Mouse (Mus musculus): ENCODE measurements at regions not wholly inside any gene's neighbourhood (a gene's known extent, or its start where the extent isn't known, plus 50 kb on each side); places are given as distances from the start of the nearest gene placed in this dataset.
A peak's percentile ranks its signal among the peaks of the same experiment; 100 is the strongest.

DNA sequence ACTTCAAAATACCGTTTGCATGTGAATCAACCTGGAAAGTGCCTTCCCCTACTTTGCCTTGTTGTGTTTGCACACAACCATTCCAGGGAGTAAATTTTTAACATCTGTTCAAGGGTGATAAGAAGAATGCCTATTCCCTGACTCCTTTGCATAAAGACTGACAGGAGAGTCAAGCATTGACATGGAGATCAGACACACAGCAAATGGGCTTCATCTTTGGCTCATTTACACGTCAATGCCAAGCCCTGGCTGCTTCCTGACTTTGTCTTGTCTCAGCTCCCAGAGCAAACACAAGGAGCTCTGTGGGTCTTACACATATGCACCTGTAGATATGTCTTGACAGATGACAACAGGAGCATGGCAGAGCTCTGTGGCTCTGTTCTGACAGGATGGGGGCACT is 73.4 kb downstream of the Cmpk2 start:
- 41% methylated on average over 2 of the region's 2 CpGs for WGBS
- H3K4me1 ChIP-seq (replicated peaks; ENCODE audit: control insufficient read depth, insufficient read depth, low read length), result peaks cover 2% of the 10 kb centered on the region; the same call in 1 of the 2 replicates

GRCm38 (mm10) chr12:26535261-26535890 is 66.4 kb downstream of the Cmpk2 start:
- Histone ChIP-seq H3K27me3 (replicated peaks; ENCODE audit: control insufficient read depth, insufficient read depth, low read length) (no peaks in the 10 kb centered on the region), H3K36me3 (ENCODE audit: control insufficient read depth, insufficient read depth) (no peaks in the 10 kb centered on the region), H3K4me1 (replicated peaks; ENCODE audit: control insufficient read depth, insufficient read depth, low read length) (peaks cover 30% of the 10 kb centered on the region), H3K4me2 (ENCODE audit: low read length) (no peak overlapping the region), H3K4me3 (replicated peaks; ENCODE audit: low read length) (no peak overlapping the region), H3K27ac (ENCODE audit: low read length) (peak overlapping the region; percentile 86), H3K9ac (replicated peaks; ENCODE audit: low read depth, low read length) (no peak overlapping the region), H3K9me3 (ENCODE audit: control insufficient read depth, low read length) (no peaks in the 10 kb centered on the region)
- WGBS, result 77% methylated on average over 9 of the region's 9 CpGs
- no peak for ATAC-seq

More for the DNA sequence above, 73.4 kb downstream of the Cmpk2 start:
- Histone ChIP-seq H3K9ac (replicated peaks; ENCODE audit: low read depth, low read length) (no peak overlapping the region), H3K27ac (ENCODE audit: low read length) (no peak overlapping the region), H3K9me3 (ENCODE audit: control insufficient read depth, low read length) (no peaks in the 10 kb centered on the region), H3K36me3 (ENCODE audit: control insufficient read depth, insufficient read depth) (no peaks in the 10 kb centered on the region), H3K4me3 (replicated peaks; ENCODE audit: low read length) (no peak overlapping the region), H3K4me2 (ENCODE audit: low read length) (no peak overlapping the region), H3K27me3 (replicated peaks; ENCODE audit: control insufficient read depth, insufficient read depth, low read length) (no peaks in the 10 kb centered on the region)
- ATAC-seq, result no peak

DNA sequence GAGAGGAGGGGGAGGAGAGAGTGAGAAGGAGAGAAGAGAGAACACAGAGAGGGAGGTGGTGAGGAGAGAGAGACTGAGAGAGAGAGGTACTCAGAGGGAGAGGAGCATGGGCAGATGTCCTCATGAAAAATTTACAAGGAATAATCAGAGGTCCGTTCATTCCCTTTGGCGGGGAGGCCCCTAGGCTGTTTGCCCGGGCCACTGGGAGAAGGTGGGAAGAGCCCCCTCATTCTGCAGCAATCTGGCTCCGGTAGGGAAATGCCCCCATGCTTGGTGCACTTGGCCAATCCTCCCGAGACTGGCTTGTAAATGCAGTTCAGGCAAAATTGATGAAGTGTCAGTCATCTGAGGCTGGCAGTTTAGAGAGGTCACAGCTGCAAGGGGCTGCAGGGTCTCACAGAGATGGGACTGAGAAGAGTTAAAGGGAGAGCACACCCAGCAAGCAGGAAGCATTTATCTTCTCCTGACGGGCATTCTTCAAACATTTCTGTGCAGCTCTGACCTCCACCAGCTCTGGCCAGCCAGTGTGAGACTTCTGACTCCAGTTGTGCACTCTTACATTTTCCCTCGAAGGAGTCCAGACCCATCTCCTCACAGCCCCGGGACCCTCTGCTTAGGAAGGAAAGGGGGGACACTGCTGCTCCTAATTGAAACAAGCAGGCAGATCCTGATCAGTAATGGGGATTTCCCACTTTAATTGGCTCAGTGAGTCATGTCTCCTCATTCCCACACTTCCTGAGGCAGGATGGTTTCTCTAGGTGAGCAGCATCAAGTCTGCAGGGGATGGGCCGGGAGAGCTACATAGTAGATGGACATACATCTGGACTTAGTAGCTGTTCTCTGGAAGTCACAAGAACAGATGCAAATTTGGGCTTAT is 65.5 kb downstream of the Cmpk2 start:
- no peaks in the 10 kb centered on the region for H3K9me3 ChIP-seq (ENCODE audit: control insufficient read depth, low read length)
- 24% methylated on average over 9 of the region's 9 CpGs for WGBS
- H3K36me3 ChIP-seq (ENCODE audit: control insufficient read depth, insufficient read depth), result no peaks in the 10 kb centered on the region
- H3K27me3 ChIP-seq (replicated peaks; ENCODE audit: control insufficient read depth, insufficient read depth, low read length), result no peaks in the 10 kb centered on the region
- peak overlapping the region; percentile 33 for H3K4me2 ChIP-seq (ENCODE audit: low read length)
- ATAC-seq, result peak; percentile 74
- peak overlapping the region; percentile 45 for H3K9ac ChIP-seq (replicated peaks; ENCODE audit: low read depth, low read length)
- H3K27ac ChIP-seq (ENCODE audit: low read length), result peak overlapping the region; percentile 86
- no peak overlapping the region for H3K4me3 ChIP-seq (replicated peaks; ENCODE audit: low read length)
- peaks cover 30% of the 10 kb centered on the region for H3K4me1 ChIP-seq (replicated peaks; ENCODE audit: control insufficient read depth, insufficient read depth, low read length)

GRCm38 (mm10) chr12:26533641-26534151 is 64.7 kb downstream of the Cmpk2 start:
- H3K4me3 ChIP-seq (replicated peaks; ENCODE audit: low read length), result no peak overlapping the region
- no peaks in the 10 kb centered on the region for H3K36me3 ChIP-seq (ENCODE audit: control insufficient read depth, insufficient read depth)
- H3K27ac ChIP-seq (ENCODE audit: low read length), result peak overlapping the region; percentile 86
- peak overlapping the region; percentile 28; the same call in 1 of the 2 replicates for H3K9ac ChIP-seq (replicated peaks; ENCODE audit: low read depth, low read length)
- ATAC-seq, result peak; percentile 64
- H3K4me2 ChIP-seq (ENCODE audit: low read length), result peak overlapping the region; percentile 48
- no peaks in the 10 kb centered on the region for H3K27me3 ChIP-seq (replicated peaks; ENCODE audit: control insufficient read depth, insufficient read depth, low read length)
- H3K9me3 ChIP-seq (ENCODE audit: control insufficient read depth, low read length), result no peaks in the 10 kb centered on the region
- 29% methylated on average over 9 of the region's 9 CpGs for WGBS
- H3K4me1 ChIP-seq (replicated peaks; ENCODE audit: control insufficient read depth, insufficient read depth, low read length), result peaks cover 30% of the 10 kb centered on the region

DNA sequence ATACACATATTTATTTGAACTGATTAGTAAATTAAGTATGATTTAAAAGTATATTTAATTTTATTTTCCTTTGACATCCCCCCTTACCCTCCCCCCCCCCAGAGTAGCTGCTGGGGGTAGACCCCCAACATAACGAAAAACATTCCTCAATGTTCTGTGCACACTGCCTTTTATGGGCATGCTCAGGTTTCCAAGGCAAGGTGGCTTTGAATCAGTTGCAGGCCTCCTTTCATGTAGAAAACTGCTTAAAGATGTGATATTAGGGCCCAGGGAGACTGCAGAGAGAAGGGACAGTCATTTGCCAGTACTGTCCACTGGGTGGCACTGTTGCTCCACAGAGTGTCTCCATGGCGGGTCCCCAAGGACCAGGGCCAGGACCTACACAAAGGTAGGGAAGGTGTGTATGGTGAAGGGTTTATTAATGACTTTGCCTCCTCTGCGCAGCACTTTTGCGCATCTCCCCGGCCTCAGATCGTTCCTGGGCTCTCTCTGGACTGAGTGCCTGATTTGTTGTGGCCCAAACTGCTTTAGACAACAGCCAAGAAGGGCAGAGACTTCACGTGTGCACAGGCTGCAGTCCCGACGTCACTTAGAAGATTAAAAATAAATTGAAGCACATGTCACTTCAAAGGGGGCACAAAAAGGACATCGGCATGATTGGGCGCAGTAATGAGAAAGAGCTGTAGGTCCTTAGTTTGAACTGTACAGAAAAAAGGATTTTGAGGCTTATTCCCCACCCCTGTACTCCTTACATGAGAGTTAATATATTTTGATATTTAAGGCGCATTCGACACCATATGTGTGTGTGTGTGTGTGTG is 64.0 kb downstream of the Cmpk2 start:
- Histone ChIP-seq H3K4me3 (replicated peaks; ENCODE audit: low read length) (peak overlapping the region; percentile 20; the same call in 1 of the 2 replicates), H3K9ac (replicated peaks; ENCODE audit: low read depth, low read length) (peak overlapping the region; percentile 40)
- 16% methylated on average over 13 of the region's 13 CpGs for WGBS

GRCm38 (mm10) chr12:26532076-26532475 is 63.1 kb downstream of the Cmpk2 start:
- H3K4me2 ChIP-seq (ENCODE audit: low read length), result no peak overlapping the region
- no peak overlapping the region for H3K27ac ChIP-seq (ENCODE audit: low read length)
- no peak for ATAC-seq
- WGBS, result 83% methylated on average over 6 of the region's 6 CpGs
- H3K27me3 ChIP-seq (replicated peaks; ENCODE audit: control insufficient read depth, insufficient read depth, low read length), result no peaks in the 10 kb centered on the region
- no peak overlapping the region for H3K9ac ChIP-seq (replicated peaks; ENCODE audit: low read depth, low read length)
- no peaks in the 10 kb centered on the region for H3K9me3 ChIP-seq (ENCODE audit: control insufficient read depth, low read length)
- H3K36me3 ChIP-seq (ENCODE audit: control insufficient read depth, insufficient read depth), result no peaks in the 10 kb centered on the region
- peaks cover 30% of the 10 kb centered on the region for H3K4me1 ChIP-seq (replicated peaks; ENCODE audit: control insufficient read depth, insufficient read depth, low read length)
- no peak overlapping the region for H3K4me3 ChIP-seq (replicated peaks; ENCODE audit: low read length)

More for the DNA sequence above, 64.0 kb downstream of the Cmpk2 start:
- Histone ChIP-seq H3K4me2 (ENCODE audit: low read length) (peak overlapping the region; percentile 48), H3K36me3 (ENCODE audit: control insufficient read depth, insufficient read depth) (no peaks in the 10 kb centered on the region), H3K27me3 (replicated peaks; ENCODE audit: control insufficient read depth, insufficient read depth, low read length) (no peaks in the 10 kb centered on the region), H3K9me3 (ENCODE audit: control insufficient read depth, low read length) (no peaks in the 10 kb centered on the region), H3K4me1 (replicated peaks; ENCODE audit: control insufficient read depth, insufficient read depth, low read length) (peaks cover 30% of the 10 kb centered on the region), H3K27ac (ENCODE audit: low read length) (peak overlapping the region; percentile 86)
- ATAC-seq, result peak; percentile 87

Data from forebrain, embryonic 16.5 days (tissue).